Mouse (Mus musculus) cortical plate, adult 2 months (tissue): ENCODE measurements around the gene Macc1.

Experiments
- CTCF ChIP-seq: fragments of 200-500 bp; IDR thresholded peaks from 2 replicates; pipeline ENCODE4 v1.5.1; 2011; ENCODE audit warnings: mild to moderate bottlenecking, control low read depth, low read length; ENCODE audit not compliant: insufficient read depth; ENCODE audit errors: extremely low read depth
- POLR2A ChIP-seq: fragments of 200-500 bp; IDR thresholded peaks from 2 replicates; pipeline ENCODE4 v1.6.1; 2011; ENCODE audit warnings: mild to moderate bottlenecking, low read length, control low read depth; ENCODE audit not compliant: insufficient read depth; ENCODE audit errors: extremely low read depth

DNA sequence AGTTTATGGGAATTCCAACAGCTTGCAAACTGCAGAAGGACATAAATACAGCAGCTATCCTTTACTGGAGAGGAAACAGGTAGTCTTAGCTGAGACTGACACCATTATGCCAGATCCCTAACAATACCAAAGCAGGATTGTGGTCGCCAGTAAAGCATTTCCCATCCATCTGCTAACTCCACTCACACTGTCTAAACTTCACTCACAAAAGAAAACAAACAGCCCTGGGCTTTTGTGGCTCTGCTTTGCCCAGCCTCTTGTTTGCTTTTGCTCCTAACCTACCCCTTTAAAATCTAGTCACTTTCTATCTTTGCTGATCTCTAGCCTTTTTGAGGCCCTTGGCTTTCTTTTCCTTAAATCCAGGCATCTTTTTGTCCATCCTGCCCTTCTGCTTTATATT lies 40.5 kb upstream of the Macc1 start:
- TF ChIP-seq CTCF: no peak
- no peak for TF ChIP-seq POLR2A
